Mouse (Mus musculus): Measurements from ENCODE around the gene Atg9a. TPM values are rescaled to one million over a fixed set of nuclear protein-coding genes. Genes with fewer than 3 reads are reported as not detected.
A peak's percentile ranks its signal among the peaks of the same experiment; 100 is the strongest.

Gene Atg9a
- polyA plus RNA-seq, 1 experiment from 2014 or later = 33.6 TPM

DNA sequence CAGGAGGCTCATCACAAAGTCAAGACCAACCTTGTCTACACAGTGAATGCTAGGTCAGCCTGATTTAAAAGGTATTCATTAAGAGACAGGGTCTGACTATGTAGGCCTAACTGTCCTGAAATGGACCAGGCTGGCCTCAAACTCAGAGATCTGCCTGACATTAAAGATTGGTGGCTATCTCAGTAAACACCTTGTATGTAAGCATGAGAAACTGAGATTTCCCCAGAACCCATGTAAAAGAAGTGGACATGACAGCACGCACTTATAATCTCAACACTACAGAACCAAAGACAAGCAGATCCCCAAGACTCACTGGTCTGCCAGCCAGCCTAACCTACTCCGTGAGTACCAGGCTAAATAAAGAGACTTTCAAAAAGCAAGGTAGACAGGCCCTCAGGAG lies 53.5 kb downstream of the Atg9a start:
- no peak overlapping the region for H3K27ac ChIP-seq (ENCODE audit: poor library complexity, severe bottlenecking)
- 80% methylated on average over 2 of the region's 2 CpGs for WGBS
- no peak overlapping the region for H3K4me3 ChIP-seq
- H3K9ac ChIP-seq = no peak overlapping the region
- ATAC-seq (ENCODE audit: insufficient number of reproducible peaks, low FRiP score) = no peak
- peaks cover 15% of the 10 kb centered on the region for H3K4me1 ChIP-seq (replicated peaks)
- H3K9me3 ChIP-seq (replicated peaks) = no peaks in the 10 kb centered on the region
- H3K27me3 ChIP-seq (replicated peaks) = no peaks in the 10 kb centered on the region
- H3K4me2 ChIP-seq = no peak overlapping the region
- peaks cover 46% of the 10 kb centered on the region for H3K36me3 ChIP-seq

DNA sequence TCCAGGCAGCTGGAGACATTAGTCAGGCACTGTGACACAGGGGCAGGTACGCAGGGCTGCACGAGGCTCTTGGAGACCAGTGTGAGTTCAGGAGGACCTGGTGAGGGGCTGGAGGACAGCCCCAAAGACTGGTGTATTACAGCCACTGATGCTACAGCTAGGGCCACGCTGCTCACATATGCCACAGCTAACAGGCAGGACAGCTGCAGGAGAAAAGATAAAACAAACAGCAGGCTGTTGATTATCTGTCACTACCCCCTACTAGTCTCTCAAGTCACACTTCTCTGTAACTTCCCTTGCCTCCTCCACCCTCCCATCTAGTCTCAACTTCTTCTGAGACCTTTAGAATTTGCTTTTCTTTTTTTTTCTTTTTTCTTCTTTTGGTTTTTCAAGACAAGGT lies 55.3 kb downstream of the Atg9a start:
- H3K4me3 ChIP-seq = no peak overlapping the region
- H3K27ac ChIP-seq (ENCODE audit: poor library complexity, severe bottlenecking) = 0 out of 2 replicates have a peak overlapping the region, but pooled peaks have one; percentile 26
- H3K27me3 ChIP-seq (replicated peaks) = 0 out of 2 replicates have a peak, but pooled peaks cover 3% of the 10 kb centered on the region
- no peaks in the 10 kb centered on the region for H3K9me3 ChIP-seq (replicated peaks)
- peak; percentile 70 for ATAC-seq (ENCODE audit: insufficient number of reproducible peaks, low FRiP score)
- peaks cover 11% of the 10 kb centered on the region for H3K4me1 ChIP-seq (replicated peaks)
- 33% methylated on average over 3 of the region's 3 CpGs for WGBS
- H3K4me2 ChIP-seq = no peak overlapping the region
- H3K9ac ChIP-seq = no peak overlapping the region
- peaks cover 46% of the 10 kb centered on the region for H3K36me3 ChIP-seq

DNA sequence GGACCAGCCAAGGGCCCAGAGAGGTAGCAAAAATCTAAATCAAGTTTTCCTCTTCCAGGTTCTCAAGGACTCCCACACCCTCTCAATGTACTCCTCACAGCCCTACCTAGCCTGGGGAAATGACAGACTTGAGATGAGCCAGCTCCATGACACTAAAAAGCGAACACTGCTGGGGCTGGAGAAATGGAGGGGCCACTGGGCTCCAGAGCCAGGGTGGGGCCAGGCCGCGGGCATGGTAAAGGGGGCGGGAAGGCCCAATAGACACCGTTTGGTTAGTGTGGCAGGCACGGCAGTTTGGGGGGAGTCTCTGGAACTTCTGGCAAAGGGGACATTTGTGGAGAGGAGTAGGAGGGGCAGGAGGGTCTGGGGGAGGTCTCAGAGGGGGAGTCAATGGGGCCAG lies 55.7 kb downstream of the Atg9a start:
- H3K9me3 ChIP-seq (replicated peaks) = no peaks in the 10 kb centered on the region
- 0 out of 2 replicates have a peak, but pooled peaks cover 3% of the 10 kb centered on the region for H3K27me3 ChIP-seq (replicated peaks)
- 66% methylated on average over 6 of the region's 6 CpGs for WGBS
- H3K4me2 ChIP-seq = no peak overlapping the region
- peaks cover 11% of the 10 kb centered on the region for H3K4me1 ChIP-seq (replicated peaks)
- ATAC-seq (ENCODE audit: insufficient number of reproducible peaks, low FRiP score) = no peak; the same call in 1 of the 2 replicates
- peaks cover 46% of the 10 kb centered on the region for H3K36me3 ChIP-seq
- H3K9ac ChIP-seq = no peak overlapping the region
- H3K4me3 ChIP-seq = no peak overlapping the region
- H3K27ac ChIP-seq (ENCODE audit: poor library complexity, severe bottlenecking) = 0 out of 2 replicates have a peak overlapping the region, but pooled peaks have one; percentile 26

DNA sequence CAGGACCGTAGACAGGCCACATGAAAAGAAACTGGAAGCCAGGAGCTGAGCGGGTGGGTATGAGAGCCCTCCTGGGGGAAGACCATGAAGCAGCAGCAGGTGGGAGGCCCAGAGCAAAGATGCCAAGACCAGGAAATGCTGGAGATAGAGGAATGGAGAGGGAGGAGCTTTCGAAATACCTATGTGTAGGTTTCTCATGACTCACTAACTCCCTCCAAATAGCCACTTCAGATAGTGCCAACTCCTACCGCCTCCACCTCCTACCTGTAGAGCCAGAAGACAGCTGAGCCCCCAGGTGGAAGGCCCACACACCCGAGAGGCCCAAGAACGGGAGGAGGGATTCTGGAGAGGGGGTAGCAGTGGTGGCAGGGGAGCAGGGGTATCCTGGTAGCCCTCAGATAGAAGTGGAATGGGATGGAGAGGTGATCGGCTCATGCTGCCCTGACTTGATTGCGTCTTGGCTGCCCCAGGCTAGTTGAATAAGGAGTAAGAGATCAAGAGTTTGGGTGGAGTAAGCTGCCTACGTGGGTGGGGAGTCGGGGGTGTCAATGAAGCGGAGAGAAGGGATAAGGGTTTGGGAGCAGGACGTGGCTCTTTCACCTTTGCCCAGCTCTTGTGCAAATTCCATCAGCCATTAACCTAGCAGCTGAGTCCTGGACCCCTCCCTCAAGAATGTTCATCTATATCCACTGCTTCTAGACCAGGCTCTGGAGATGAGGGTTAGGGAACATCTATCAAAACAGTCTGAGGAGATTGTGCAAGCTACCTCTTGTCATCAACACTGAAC lies 58.4 kb downstream of the Atg9a start, which contains the start of gene Slc23a3:
Gene Slc23a3, minus strand, starts transcription at position 470 of the 787 bp plus-strand sequence.
- H3K4me2 ChIP-seq = no peak within 1 kb of the TSS
- WGBS = 55% methylated on average over 12 of the region's 12 CpGs

More for the DNA sequence above, 58.4 kb downstream of the Atg9a start, which contains the start of gene Slc23a3:
- no peak within 1 kb of the TSS for H3K9ac ChIP-seq
- H3K9me3 ChIP-seq (replicated peaks) = no peaks in the 10 kb centered on the region
- H3K27ac ChIP-seq (ENCODE audit: poor library complexity, severe bottlenecking) = no peak within 1 kb of the TSS
- no peaks in the 10 kb centered on the region for H3K4me1 ChIP-seq (replicated peaks)
- H3K27me3 ChIP-seq (replicated peaks) = 0 out of 2 replicates have a peak, but pooled peaks cover 7% of the 10 kb centered on the region
- H3K4me3 ChIP-seq = no peak within 1 kb of the TSS
- H3K36me3 ChIP-seq = peaks cover 33% of the 10 kb centered on the region
- no peak for ATAC-seq (ENCODE audit: insufficient number of reproducible peaks, low FRiP score)

Small RNA genes lying within 50 kb of the gene (microRNA-seq; reads per million reads assigned to microRNA genes)
- gene Gm27943 = not detected

Other genes starting within 250 kb of the Atg9a start
- gene Ihh, start 240.5 kb downstream of the Atg9a start, polyA plus RNA-seq (2016; fragmentation: Nextera tagmentation; extraction: Ambion mirVana) = 0.06 and 0.14 TPM in 2 replicates
- 6.0 and 6.9 TPM in 2 replicates for gene Nhej1, start 67.0 kb downstream of the Atg9a start, polyA plus RNA-seq (2016; fragmentation: Nextera tagmentation; extraction: Ambion mirVana)
- gene Slc23a3, start 58.3 kb downstream of the Atg9a start, polyA plus RNA-seq (2016; fragmentation: Nextera tagmentation; extraction: Ambion mirVana) = 0.21 and 0.22 TPM in 2 replicates
- gene Cnppd1, start 49.5 kb downstream of the Atg9a start, polyA plus RNA-seq (2016; fragmentation: Nextera tagmentation; extraction: Ambion mirVana) = 39.9 and 41.1 TPM in 2 replicates
- gene Retreg2, start 49.4 kb downstream of the Atg9a start, polyA plus RNA-seq (2016; fragmentation: Nextera tagmentation; extraction: Ambion mirVana) = 36.3 and 40.5 TPM in 2 replicates
- 26.1 and 26.7 TPM in 2 replicates for gene Zfand2b, start 23.6 kb downstream of the Atg9a start, polyA plus RNA-seq (2016; fragmentation: Nextera tagmentation; extraction: Ambion mirVana)
- gene Abcb6, start 11.8 kb downstream of the Atg9a start, polyA plus RNA-seq (2016; fragmentation: Nextera tagmentation; extraction: Ambion mirVana) = 16.6 TPM in 2 replicates
- 26.7 and 29.3 TPM in 2 replicates for gene Ankzf1, start within 50 bp of the Atg9a start, polyA plus RNA-seq (2016; fragmentation: Nextera tagmentation; extraction: Ambion mirVana)
- gene Glb1l, start 18.6 kb upstream of the Atg9a start, polyA plus RNA-seq (2016; fragmentation: Nextera tagmentation; extraction: Ambion mirVana) = 9.6 and 11.1 TPM in 2 replicates
- gene Stk16, start 18.6 kb upstream of the Atg9a start, polyA plus RNA-seq (2016; fragmentation: Nextera tagmentation; extraction: Ambion mirVana) = 78.0 and 83.1 TPM in 2 replicates
- 34.1 and 38.0 TPM in 2 replicates for gene Tuba4a, start 27.7 kb upstream of the Atg9a start, polyA plus RNA-seq (2016; fragmentation: Nextera tagmentation; extraction: Ambion mirVana)
- not detected in 2 replicates for gene A630095N17Rik, start 39.9 kb upstream of the Atg9a start, polyA plus RNA-seq (2016; fragmentation: Nextera tagmentation; extraction: Ambion mirVana)
- 34.5 and 37.5 TPM in 2 replicates for gene Dnajb2, start 44.2 kb upstream of the Atg9a start, polyA plus RNA-seq (2016; fragmentation: Nextera tagmentation; extraction: Ambion mirVana)
- gene Ptprn, start 72.3 kb upstream of the Atg9a start, polyA plus RNA-seq (2016; fragmentation: Nextera tagmentation; extraction: Ambion mirVana) = 0.69 and 0.96 TPM in 2 replicates
- not detected in 2 replicates for gene Resp18, start 86.2 kb upstream of the Atg9a start, polyA plus RNA-seq (2016; fragmentation: Nextera tagmentation; extraction: Ambion mirVana)
- gene Dnpep, start 125.8 kb upstream of the Atg9a start, polyA plus RNA-seq (2016; fragmentation: Nextera tagmentation; extraction: Ambion mirVana) = 113 TPM in 2 replicates
- gene Des, start 168.1 kb upstream of the Atg9a start, polyA plus RNA-seq (2016; fragmentation: Nextera tagmentation; extraction: Ambion mirVana) = 500 and 521 TPM in 2 replicates
- 61.5 and 67.4 TPM in 2 replicates for gene Speg, start 183.1 kb upstream of the Atg9a start, polyA plus RNA-seq (2016; fragmentation: Nextera tagmentation; extraction: Ambion mirVana)
- 67.7 and 69.1 TPM in 2 replicates for gene Gmppa, start 243.7 kb upstream of the Atg9a start, polyA plus RNA-seq (2016; fragmentation: Nextera tagmentation; extraction: Ambion mirVana)

Measured in heart, embryonic 12.5 days (tissue).